Comparison of ENCODE assay signal across 18 mouse cellular contexts in genomic region chr8:111870379-111870778, GRCm38 (mm10). TPM values are rescaled to one million over a fixed set of nuclear protein-coding genes. Genes with fewer than 3 reads are reported as not detected.
"Had no signal": no experiment of that assay in that cellular context is flagged by ENCODE, and none has a peak within 500 bp of the region (broad histone marks: within the 10 kb centered on the region; RNA-seq: fewer than 3 reads in every experiment).

No protein-coding gene starts in this region.

- DNase-seq: retina, postnatal 1 day; right cerebral cortex, adult 18-20 months; right cerebral cortex, postnatal 14 days; right cerebral cortex, postnatal 25 days; right cerebral cortex, postnatal 4 days; spleen, adult 18-20 months; thymus, adult 18-20 months; thymus, adult 2 months; thymus, postnatal 14 days; thymus, postnatal 25 days; thymus, postnatal 36 days; thymus, postnatal 4 days had no signal

- H3K4me1 ChIP-seq: neural tube, embryonic 15.5 days; stomach, embryonic 15.5 days had no signal

- H3K4me3 ChIP-seq: neural tube, embryonic 13.5 days; neural tube, embryonic 15.5 days; stomach, embryonic 15.5 days had no signal

- H3K27ac ChIP-seq: neural tube, embryonic 13.5 days; neural tube, embryonic 15.5 days; stomach, embryonic 15.5 days; stomach, postnatal 0 days had no signal

- H3K27me3 ChIP-seq: neural tube, embryonic 13.5 days; neural tube, embryonic 15.5 days; stomach, embryonic 15.5 days had no signal

- H3K9ac ChIP-seq: neural tube, embryonic 13.5 days; neural tube, embryonic 15.5 days; stomach, embryonic 15.5 days had no signal

- H3K9me3 ChIP-seq: neural tube, embryonic 13.5 days; neural tube, embryonic 15.5 days; stomach, embryonic 15.5 days had no signal

RNA-seq across cellular contexts. Expression of gene Chst5, which starts 39.9 kb away (rescaled TPM):
- total RNA-seq: neutrophil, adult 5-6 weeks had no signal
- polyA plus RNA-seq: spleen, adult 2 months had no signal
